Mouse (Mus musculus): ENCODE results near the gene Smarcb1.

GRCm38 (mm10) chr10:75896208-75896607, 25.2 kb downstream of the Smarcb1 start:
- no peak for TF ChIP-seq MAFK (IDR thresholded peaks at IDR 0.05; ENCODE audit: insufficient read depth, low read depth, low read length)
- no peak for TF ChIP-seq ZNF384 (IDR thresholded peaks at IDR 0.05; ENCODE audit: low read depth, low read length)
- TF ChIP-seq HCFC1 (IDR thresholded peaks at IDR 0.05; ENCODE audit: borderline replicate concordance, insufficient read depth, low read length) = no peak

Measured in ES-E14 (cell line).